Mouse (Mus musculus): Measurements from ENCODE around the gene Col19a1.

DNA sequence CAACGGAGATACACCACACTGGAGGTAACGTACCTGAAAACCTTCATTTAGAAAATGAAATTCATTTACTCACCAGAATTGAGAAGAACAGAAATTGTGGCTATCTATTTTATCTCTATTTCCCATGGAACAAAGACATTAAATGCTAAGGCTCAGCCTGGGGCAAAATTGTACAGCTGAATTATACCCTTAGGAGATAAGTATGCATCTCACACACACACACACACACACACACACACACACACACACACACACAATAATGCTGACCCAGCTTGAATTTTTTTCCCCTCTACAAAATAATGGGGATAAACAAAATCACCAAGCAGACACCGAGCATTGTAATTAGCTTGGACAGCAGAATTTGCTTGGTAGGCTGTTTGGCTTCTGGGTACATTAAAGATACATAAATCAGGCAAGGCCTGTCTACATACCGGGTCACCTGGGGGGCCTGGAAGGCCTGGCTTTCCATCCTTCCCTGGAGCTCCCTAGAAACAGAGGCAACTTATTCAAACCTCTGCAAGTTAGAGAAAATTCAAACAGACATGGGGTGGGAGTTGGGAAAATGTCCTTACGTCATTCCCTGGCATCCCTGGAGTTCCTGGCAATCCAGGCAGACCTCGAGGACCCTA is 270.2 kb downstream of the Col19a1 start:
- TF ChIP-seq POLR2A (IDR thresholded peaks at IDR 0.05; ENCODE audit: insufficient read length, low read depth) (no peak), TCF12 (IDR thresholded peaks at IDR 0.05; ENCODE audit: insufficient read depth, poor library complexity, severe bottlenecking) (no peak), REST (IDR thresholded peaks at IDR 0.05; ENCODE audit: insufficient read depth, insufficient read length) (no peak), MYOG (IDR thresholded peaks at IDR 0.05; ENCODE audit: control insufficient read depth in 1 of 3, insufficient read depth in 1 of 3, insufficient read length in 2 of 3, low read depth in 2 of 3) (no peak), USF1 (IDR thresholded peaks at IDR 0.05; ENCODE audit: low read depth) (no peak), E2F4 (IDR thresholded peaks at IDR 0.05; ENCODE audit: insufficient read depth) (no peak), MAX (IDR thresholded peaks at IDR 0.05; ENCODE audit: low read depth) (no peak), CEBPB (IDR thresholded peaks at IDR 0.05; ENCODE audit: insufficient read depth, poor library complexity, severe bottlenecking) (no peak), POLR2AphosphoS2 (IDR thresholded peaks at IDR 0.05; ENCODE audit: insufficient read length, low read depth) (no peak), SRF (IDR thresholded peaks at IDR 0.05; ENCODE audit: control insufficient read depth, insufficient read length, low read depth) (no peak), MYOD1 (IDR thresholded peaks at IDR 0.05; ENCODE audit: control insufficient read depth in 1 of 3, insufficient read length in 2 of 3, low read depth in 2 of 3) (no peak)
